Mouse (Mus musculus): Measurements from ENCODE around the gene Zfp536. TPM values are rescaled to one million over a fixed set of nuclear protein-coding genes. Genes with fewer than 3 reads are reported as not detected.

Gene Zfp536
- polyA plus RNA-seq, 1 experiment from 2014 or later, result 11.4 TPM

GRCm38 (mm10) chr7:37681335-37681734 lies 92.1 kb downstream of the Zfp536 start:
- ATAC-seq (ENCODE audit: low read depth), result no peak
- Histone ChIP-seq H3K4me3 (ENCODE audit: low read length) (no peak overlapping the region), H3K27me3 (ENCODE audit: control insufficient read depth, insufficient read depth, low read depth, low read length) (no peaks in the 10 kb centered on the region), H3K4me1 (replicated peaks; ENCODE audit: control insufficient read depth, insufficient read depth, low read length) (no peaks in the 10 kb centered on the region), H3K27ac (ENCODE audit: low read length) (no peak overlapping the region), H3K9ac (ENCODE audit: low read length) (no peak overlapping the region), H3K9me3 (ENCODE audit: control insufficient read depth, low read length) (no peaks in the 10 kb centered on the region), H3K36me3 (ENCODE audit: control insufficient read depth, insufficient read depth, low read length) (no peaks in the 10 kb centered on the region), H3K4me2 (ENCODE audit: low read depth, low read length) (no peak overlapping the region)
- WGBS, result 68% methylated on average over 3 of the region's 3 CpGs

GRCm38 (mm10) chr7:37663676-37664365 lies 109.6 kb downstream of the Zfp536 start:
- ATAC-seq (ENCODE audit: low read depth), result no peak
- WGBS, result 79% methylated on average over 7 of the region's 7 CpGs
- no peak overlapping the region for H3K4me2 ChIP-seq (ENCODE audit: low read depth, low read length)

GRCm38 (mm10) chr7:37648671-37649070 lies 124.8 kb downstream of the Zfp536 start:
- Histone ChIP-seq H3K27ac (ENCODE audit: low read length) (no peak overlapping the region), H3K4me2 (ENCODE audit: low read depth, low read length) (no peak overlapping the region), H3K9ac (ENCODE audit: low read length) (no peak overlapping the region), H3K9me3 (ENCODE audit: control insufficient read depth, low read length) (no peaks in the 10 kb centered on the region), H3K4me1 (replicated peaks; ENCODE audit: control insufficient read depth, insufficient read depth, low read length) (no peaks in the 10 kb centered on the region), H3K27me3 (ENCODE audit: control insufficient read depth, insufficient read depth, low read depth, low read length) (no peaks in the 10 kb centered on the region), H3K4me3 (ENCODE audit: low read length) (no peak overlapping the region), H3K36me3 (ENCODE audit: control insufficient read depth, insufficient read depth, low read length) (no peaks in the 10 kb centered on the region)
- no peak for ATAC-seq (ENCODE audit: low read depth)
- 84% methylated on average over 11 of the region's 11 CpGs for WGBS

More at GRCm38 (mm10) chr7:37663676-37664365, 109.6 kb downstream of the Zfp536 start:
- Histone ChIP-seq H3K9ac (ENCODE audit: low read length) (no peak overlapping the region), H3K27me3 (ENCODE audit: control insufficient read depth, insufficient read depth, low read depth, low read length) (no peaks in the 10 kb centered on the region), H3K4me1 (replicated peaks; ENCODE audit: control insufficient read depth, insufficient read depth, low read length) (peaks cover 17% of the 10 kb centered on the region), H3K4me3 (ENCODE audit: low read length) (no peak overlapping the region), H3K9me3 (ENCODE audit: control insufficient read depth, low read length) (no peaks in the 10 kb centered on the region), H3K27ac (ENCODE audit: low read length) (no peak overlapping the region), H3K36me3 (ENCODE audit: control insufficient read depth, insufficient read depth, low read length) (no peaks in the 10 kb centered on the region)

GRCm38 (mm10) chr7:37647917-37648615 lies 125.4 kb downstream of the Zfp536 start:
- H3K9ac ChIP-seq (ENCODE audit: low read length), result no peak overlapping the region
- H3K36me3 ChIP-seq (ENCODE audit: control insufficient read depth, insufficient read depth, low read length), result no peaks in the 10 kb centered on the region
- H3K4me1 ChIP-seq (replicated peaks; ENCODE audit: control insufficient read depth, insufficient read depth, low read length), result no peaks in the 10 kb centered on the region
- no peaks in the 10 kb centered on the region for H3K9me3 ChIP-seq (ENCODE audit: control insufficient read depth, low read length)
- no peaks in the 10 kb centered on the region for H3K27me3 ChIP-seq (ENCODE audit: control insufficient read depth, insufficient read depth, low read depth, low read length)
- H3K4me3 ChIP-seq (ENCODE audit: low read length), result no peak overlapping the region
- no peak overlapping the region for H3K27ac ChIP-seq (ENCODE audit: low read length)
- no peak for ATAC-seq (ENCODE audit: low read depth)
- WGBS, result 90% methylated on average over 21 of the region's 21 CpGs
- no peak overlapping the region for H3K4me2 ChIP-seq (ENCODE audit: low read depth, low read length)

GRCm38 (mm10) chr7:37639740-37640397 lies 133.6 kb downstream of the Zfp536 start:
- WGBS, result 36% methylated on average over 12 of the region's 12 CpGs
- Histone ChIP-seq H3K4me3 (ENCODE audit: low read length) (no peak overlapping the region), H3K4me2 (ENCODE audit: low read depth, low read length) (no peak overlapping the region), H3K4me1 (replicated peaks; ENCODE audit: control insufficient read depth, insufficient read depth, low read length) (peaks cover 3% of the 10 kb centered on the region; the same call in 1 of the 2 replicates), H3K9ac (ENCODE audit: low read length) (no peak overlapping the region), H3K27me3 (ENCODE audit: control insufficient read depth, insufficient read depth, low read depth, low read length) (no peaks in the 10 kb centered on the region), H3K36me3 (ENCODE audit: control insufficient read depth, insufficient read depth, low read length) (no peaks in the 10 kb centered on the region), H3K27ac (ENCODE audit: low read length) (no peak overlapping the region), H3K9me3 (ENCODE audit: control insufficient read depth, low read length) (no peaks in the 10 kb centered on the region)
- no peak for ATAC-seq (ENCODE audit: low read depth)

- Histone ChIP-seq H3K4me2 (ENCODE audit: low read depth, low read length) (no peak overlapping the region), H3K4me1 (replicated peaks; ENCODE audit: control insufficient read depth, insufficient read depth, low read length) (peaks cover 7% of the 10 kb centered on the region; the same call in 1 of the 2 replicates), H3K36me3 (ENCODE audit: control insufficient read depth, insufficient read depth, low read length) (no peaks in the 10 kb centered on the region), H3K9ac (ENCODE audit: low read length) (no peak overlapping the region), H3K9me3 (ENCODE audit: control insufficient read depth, low read length) (no peaks in the 10 kb centered on the region), H3K27me3 (ENCODE audit: control insufficient read depth, insufficient read depth, low read depth, low read length) (no peaks in the 10 kb centered on the region), H3K4me3 (ENCODE audit: low read length) (no peak overlapping the region), H3K27ac (ENCODE audit: low read length) (peak overlapping the region; percentile 57)
- 31% methylated on average over 5 of the region's 5 CpGs for WGBS
- peak; percentile 87 for ATAC-seq (ENCODE audit: low read depth)
These were observed 138.6 kb downstream of the Zfp536 start for GRCm38 (mm10) chr7:37634812-37635211.

GRCm38 (mm10) chr7:37630410-37630809 lies 143.0 kb downstream of the Zfp536 start:
- H3K27me3 ChIP-seq (ENCODE audit: control insufficient read depth, insufficient read depth, low read depth, low read length), result 0 out of 2 replicates have a peak, but pooled peaks cover 2% of the 10 kb centered on the region
- no peak for ATAC-seq (ENCODE audit: low read depth)
- H3K9ac ChIP-seq (ENCODE audit: low read length), result no peak overlapping the region
- H3K36me3 ChIP-seq (ENCODE audit: control insufficient read depth, insufficient read depth, low read length), result no peaks in the 10 kb centered on the region
- no peak overlapping the region for H3K4me2 ChIP-seq (ENCODE audit: low read depth, low read length)
- no peak overlapping the region for H3K27ac ChIP-seq (ENCODE audit: low read length)
- H3K9me3 ChIP-seq (ENCODE audit: control insufficient read depth, low read length), result no peaks in the 10 kb centered on the region
- peaks cover 7% of the 10 kb centered on the region; the same call in 1 of the 2 replicates for H3K4me1 ChIP-seq (replicated peaks; ENCODE audit: control insufficient read depth, insufficient read depth, low read length)
- no peak overlapping the region for H3K4me3 ChIP-seq (ENCODE audit: low read length)
- whole genome bisulfite sequencing, result 80% methylated on average over 7 of the region's 7 CpGs

GRCm38 (mm10) chr7:37627897-37628510 lies 145.4 kb downstream of the Zfp536 start:
- no peaks in the 10 kb centered on the region for H3K9me3 ChIP-seq (ENCODE audit: control insufficient read depth, low read length)
- H3K4me1 ChIP-seq (replicated peaks; ENCODE audit: control insufficient read depth, insufficient read depth, low read length), result no peaks in the 10 kb centered on the region
- H3K36me3 ChIP-seq (ENCODE audit: control insufficient read depth, insufficient read depth, low read length), result no peaks in the 10 kb centered on the region
- 70% methylated on average over 6 of the region's 6 CpGs for WGBS
- H3K27me3 ChIP-seq (ENCODE audit: control insufficient read depth, insufficient read depth, low read depth, low read length), result 0 out of 2 replicates have a peak, but pooled peaks cover 4% of the 10 kb centered on the region
- H3K9ac ChIP-seq (ENCODE audit: low read length), result no peak overlapping the region
- H3K4me2 ChIP-seq (ENCODE audit: low read depth, low read length), result no peak overlapping the region
- H3K27ac ChIP-seq (ENCODE audit: low read length), result no peak overlapping the region
- no peak overlapping the region for H3K4me3 ChIP-seq (ENCODE audit: low read length)
- no peak for ATAC-seq (ENCODE audit: low read depth)

- no peaks in the 10 kb centered on the region for H3K4me1 ChIP-seq (replicated peaks; ENCODE audit: control insufficient read depth, insufficient read depth, low read length)
- no peak overlapping the region for H3K4me3 ChIP-seq (ENCODE audit: low read length)
- no peaks in the 10 kb centered on the region for H3K36me3 ChIP-seq (ENCODE audit: control insufficient read depth, insufficient read depth, low read length)
- no peak for ATAC-seq (ENCODE audit: low read depth)
- 61% methylated on average over 8 of the region's 8 CpGs for WGBS
- no peak overlapping the region for H3K9ac ChIP-seq (ENCODE audit: low read length)
- no peaks in the 10 kb centered on the region for H3K9me3 ChIP-seq (ENCODE audit: control insufficient read depth, low read length)
- no peak overlapping the region for H3K4me2 ChIP-seq (ENCODE audit: low read depth, low read length)
- H3K27ac ChIP-seq (ENCODE audit: low read length), result no peak overlapping the region
- 0 out of 2 replicates have a peak, but pooled peaks cover 4% of the 10 kb centered on the region for H3K27me3 ChIP-seq (ENCODE audit: control insufficient read depth, insufficient read depth, low read depth, low read length)
These were observed 147.7 kb downstream of the Zfp536 start for GRCm38 (mm10) chr7:37625758-37626157.

All from lung, embryonic 16.5 days (tissue).